Mouse (Mus musculus): Measurements from ENCODE around the gene Med11. TPM values are rescaled to one million over a fixed set of nuclear protein-coding genes. Genes with fewer than 3 reads are reported as not detected.
"Not testable (repeated sequence)": the region's sequence is repeated elsewhere in the genome, so short reads cannot be mapped to it uniquely, and the experiment has no call there.

Gene Med11
- polyA plus RNA-seq (2015; fragmentation: Nextera tagmentation; extraction: Ambion mirVana): 13.2 and 14.4 TPM in 2 replicates

DNA sequence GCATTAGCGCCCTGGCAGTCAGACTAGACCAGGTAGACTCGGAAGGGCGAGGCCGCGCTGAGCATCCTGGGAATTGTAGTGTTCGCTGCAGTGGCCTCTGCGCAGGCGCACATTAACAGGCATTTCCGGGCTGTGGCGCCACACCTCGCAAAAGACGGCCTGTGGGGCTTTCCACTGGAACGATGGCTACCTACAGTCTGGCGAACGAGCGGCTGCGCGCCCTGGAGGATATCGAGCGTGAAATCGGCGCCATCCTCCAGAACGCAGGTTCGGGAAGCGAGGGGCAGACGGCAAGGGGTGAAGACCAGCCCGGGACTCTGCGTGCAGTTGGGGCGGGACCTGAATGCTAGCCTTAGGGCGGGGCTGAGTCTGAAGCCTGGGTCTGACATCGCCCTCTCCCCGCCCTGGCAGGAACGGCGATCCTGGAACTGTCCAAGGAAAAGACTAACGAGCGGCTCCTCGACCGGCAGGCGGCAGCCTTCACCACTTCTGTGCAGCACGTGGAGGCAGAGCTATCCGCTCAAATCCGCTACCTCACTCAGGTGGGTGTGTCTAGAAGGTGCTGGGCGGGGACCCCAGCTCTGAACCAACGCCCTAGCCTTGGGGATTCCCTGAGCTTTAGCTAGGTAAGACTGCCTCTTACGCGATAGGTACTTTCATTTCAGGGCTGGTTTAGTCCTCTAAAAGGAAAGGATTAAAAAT, at the start of gene Med11:
Gene Med11, plus strand, starts transcription at position 123 of the 702 bp plus-strand sequence.
- H3K9ac ChIP-seq: peak within 1 kb of the TSS; percentile 83
- no peaks in the 10 kb centered on the region for H3K9me3 ChIP-seq (replicated peaks)
- H3K27me3 ChIP-seq: peaks cover 4% of the 10 kb centered on the region; the same call in 1 of the 2 replicates
- H3K4me1 ChIP-seq (replicated peaks): peaks cover 24% of the 10 kb centered on the region
- no peaks in the 10 kb centered on the region; the same call in 1 of the 2 replicates for H3K36me3 ChIP-seq (replicated peaks)
- peak within 1 kb of the TSS; percentile 84 for H3K4me2 ChIP-seq
- ATAC-seq (ENCODE audit: insufficient read depth): peak; percentile 95
- peak within 1 kb of the TSS; percentile 96 for H3K27ac ChIP-seq (replicated peaks)
- H3K4me3 ChIP-seq (replicated peaks): peak within 1 kb of the TSS; percentile 76
- WGBS (ENCODE audit: insufficient replicate concordance): under 1% methylated on average over 46 of the region's 46 CpGs

GRCm38 (mm10) chr11:70403598-70403997, 48.1 kb upstream of the Med11 start:
- ATAC-seq (ENCODE audit: insufficient read depth): no peak
- no peak overlapping the region; the same call in 1 of the 2 replicates for H3K27ac ChIP-seq (replicated peaks)

GRCm38 (mm10) chr11:70409594-70410296, 42.0 kb upstream of the Med11 start, which contains the start of gene Pelp1:
Gene Pelp1 (minus strand): TSS chr11:70410031.
- H3K27me3 ChIP-seq: no peaks in the 10 kb centered on the region
- H3K9ac ChIP-seq: peak within 1 kb of the TSS; percentile 76
- peak within 1 kb of the TSS; percentile 85 for H3K4me2 ChIP-seq
- under 1% methylated on average over 59 of the region's 59 CpGs for WGBS (ENCODE audit: insufficient replicate concordance)
- H3K27ac ChIP-seq (replicated peaks): peak within 1 kb of the TSS; percentile 74
- peaks cover 19% of the 10 kb centered on the region for H3K36me3 ChIP-seq (replicated peaks)
- H3K4me3 ChIP-seq (replicated peaks): peak within 1 kb of the TSS; percentile 81
- H3K4me1 ChIP-seq (replicated peaks): peaks cover 36% of the 10 kb centered on the region
- no peaks in the 10 kb centered on the region for H3K9me3 ChIP-seq (replicated peaks)
- ATAC-seq (ENCODE audit: insufficient read depth): peak; percentile 88

More at GRCm38 (mm10) chr11:70403598-70403997, 48.1 kb upstream of the Med11 start:
- WGBS (ENCODE audit: insufficient replicate concordance): 66% methylated on average over 2 of the region's 2 CpGs
- Histone ChIP-seq H3K36me3 (replicated peaks) (peaks cover 74% of the 10 kb centered on the region), H3K27me3 (no peaks in the 10 kb centered on the region), H3K4me3 (replicated peaks) (no peak overlapping the region), H3K9ac (no peak overlapping the region), H3K9me3 (replicated peaks) (no peaks in the 10 kb centered on the region), H3K4me2 (no peak overlapping the region), H3K4me1 (replicated peaks) (peaks cover 29% of the 10 kb centered on the region)

GRCm38 (mm10) chr11:70410297-70410643, 41.4 kb upstream of the Med11 start:
- H3K9me3 ChIP-seq (replicated peaks): no peaks in the 10 kb centered on the region
- peak; percentile 23; the same call in 1 of the 2 replicates for ATAC-seq (ENCODE audit: insufficient read depth)
- peaks cover 15% of the 10 kb centered on the region for H3K36me3 ChIP-seq (replicated peaks)
- H3K4me2 ChIP-seq: peak overlapping the region; percentile 85
- H3K27ac ChIP-seq (replicated peaks): peak overlapping the region; percentile 74
- H3K4me3 ChIP-seq (replicated peaks): peak overlapping the region; percentile 81
- WGBS (ENCODE audit: insufficient replicate concordance): 36% methylated on average over 6 of the region's 6 CpGs
- H3K27me3 ChIP-seq: no peaks in the 10 kb centered on the region
- H3K9ac ChIP-seq: peak overlapping the region; percentile 76; the same call in 1 of the 2 replicates
- H3K4me1 ChIP-seq (replicated peaks): peaks cover 36% of the 10 kb centered on the region

- no peak overlapping the region for H3K4me3 ChIP-seq (replicated peaks)
- H3K27me3 ChIP-seq: no peaks in the 10 kb centered on the region
- H3K27ac ChIP-seq (replicated peaks): no peak overlapping the region
- 69% methylated on average over 5 of the region's 5 CpGs for WGBS (ENCODE audit: insufficient replicate concordance)
- H3K36me3 ChIP-seq (replicated peaks): no peaks in the 10 kb centered on the region
- H3K9me3 ChIP-seq (replicated peaks): no peaks in the 10 kb centered on the region
- no peak overlapping the region for H3K4me2 ChIP-seq
- ATAC-seq (ENCODE audit: insufficient read depth): no peak
- H3K9ac ChIP-seq: no peak overlapping the region
- peaks cover 29% of the 10 kb centered on the region for H3K4me1 ChIP-seq (replicated peaks)
Measured at GRCm38 (mm10) chr11:70412591-70412990, 39.1 kb upstream of the Med11 start.

GRCm38 (mm10) chr11:70413961-70414360, 37.8 kb upstream of the Med11 start:
- no peak overlapping the region for H3K4me2 ChIP-seq
- H3K36me3 ChIP-seq (replicated peaks): no peaks in the 10 kb centered on the region
- H3K27me3 ChIP-seq: no peaks in the 10 kb centered on the region
- H3K27ac ChIP-seq (replicated peaks): no peak overlapping the region
- peaks cover 15% of the 10 kb centered on the region for H3K4me1 ChIP-seq (replicated peaks)
- no peak overlapping the region for H3K9ac ChIP-seq
- no peak overlapping the region for H3K4me3 ChIP-seq (replicated peaks)
- no peak for ATAC-seq (ENCODE audit: insufficient read depth)
- no peaks in the 10 kb centered on the region for H3K9me3 ChIP-seq (replicated peaks)
- WGBS (ENCODE audit: insufficient replicate concordance): 0% methylated on average over 3 of the region's 3 CpGs

DNA sequence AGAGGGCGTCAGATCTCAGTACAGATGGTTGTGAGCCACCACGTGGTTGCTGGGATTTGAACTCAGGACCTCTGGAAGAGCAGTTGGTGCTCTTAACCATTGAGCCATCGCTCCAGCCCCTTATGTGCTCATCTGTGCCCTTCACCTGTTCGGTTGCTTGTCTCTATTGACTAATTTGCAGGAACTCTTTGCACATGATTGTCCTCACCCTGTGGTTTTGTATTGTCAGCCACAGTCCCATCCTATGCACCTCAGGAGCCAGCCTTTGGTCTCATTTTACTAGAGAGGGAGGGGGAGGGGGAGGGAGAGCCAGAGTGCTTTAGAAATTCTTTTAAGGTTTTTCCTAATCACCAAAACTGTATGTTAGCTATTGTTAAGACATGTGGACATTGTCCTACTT, 33.5 kb upstream of the Med11 start:
- no peaks in the 10 kb centered on the region for H3K9me3 ChIP-seq (replicated peaks)
- H3K36me3 ChIP-seq (replicated peaks): no peaks in the 10 kb centered on the region
- no peak overlapping the region for H3K4me2 ChIP-seq
- 51% methylated on average over 4 of the region's 4 CpGs for WGBS (ENCODE audit: insufficient replicate concordance)
- no peak overlapping the region for H3K4me3 ChIP-seq (replicated peaks)
- no peaks in the 10 kb centered on the region for H3K27me3 ChIP-seq
- no peak overlapping the region for H3K9ac ChIP-seq
- no peak overlapping the region for H3K27ac ChIP-seq (replicated peaks)
- H3K4me1 ChIP-seq (replicated peaks): no peaks in the 10 kb centered on the region
- no peak for ATAC-seq (ENCODE audit: insufficient read depth)

- no peaks in the 10 kb centered on the region for H3K4me1 ChIP-seq (replicated peaks)
- no peak overlapping the region for H3K27ac ChIP-seq (replicated peaks)
- no peak overlapping the region for H3K9ac ChIP-seq
- no peak for ATAC-seq (ENCODE audit: insufficient read depth)
- WGBS (ENCODE audit: insufficient replicate concordance): 49% methylated on average over 5 of the region's 5 CpGs
- no peak overlapping the region for H3K4me3 ChIP-seq (replicated peaks)
- no peaks in the 10 kb centered on the region for H3K9me3 ChIP-seq (replicated peaks)
- no peaks in the 10 kb centered on the region for H3K36me3 ChIP-seq (replicated peaks)
- no peak overlapping the region for H3K4me2 ChIP-seq
- H3K27me3 ChIP-seq: no peaks in the 10 kb centered on the region
Measured at GRCm38 (mm10) chr11:70419486-70419885, 32.2 kb upstream of the Med11 start.

- H3K9me3 ChIP-seq (replicated peaks); H3K27ac ChIP-seq (replicated peaks); H3K4me1 ChIP-seq (replicated peaks); H3K27me3 ChIP-seq; H3K9ac ChIP-seq; H3K4me3 ChIP-seq (replicated peaks); H3K4me2 ChIP-seq; H3K36me3 ChIP-seq (replicated peaks); ATAC-seq (ENCODE audit: insufficient read depth): not testable (repeated sequence)
- 57% methylated on average over 6 of the region's 6 CpGs for WGBS (ENCODE audit: insufficient replicate concordance)
Measured at GRCm38 (mm10) chr11:70426598-70426997, 25.1 kb upstream of the Med11 start.

DNA sequence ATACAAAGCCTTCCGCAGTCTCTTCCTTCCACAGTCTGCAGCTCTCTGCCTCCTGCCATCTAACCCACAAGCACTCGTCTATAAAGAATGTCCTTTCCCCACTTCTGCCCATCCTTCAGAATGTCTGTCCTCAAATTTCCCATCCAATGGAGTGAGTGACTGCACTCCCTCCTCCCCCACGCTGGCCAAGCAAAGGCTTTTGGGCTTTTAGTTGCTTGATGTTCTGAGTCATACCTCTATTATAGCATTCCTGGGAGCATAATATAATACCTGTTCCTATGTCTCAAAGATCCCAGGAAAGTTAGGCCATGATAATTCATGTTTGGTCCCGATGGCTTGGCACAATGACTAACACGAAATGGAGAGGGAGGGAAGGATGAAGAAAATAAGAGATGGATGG, 20.1 kb upstream of the Med11 start:
- peak overlapping the region; percentile 78 for H3K4me3 ChIP-seq (replicated peaks)
- H3K9ac ChIP-seq: peak overlapping the region; percentile 28; the same call in 1 of the 2 replicates
- H3K4me1 ChIP-seq (replicated peaks): peaks cover 53% of the 10 kb centered on the region
- peak overlapping the region; percentile 98 for H3K4me2 ChIP-seq
- no peak overlapping the region for H3K27ac ChIP-seq (replicated peaks)
- H3K9me3 ChIP-seq (replicated peaks): no peaks in the 10 kb centered on the region
- H3K36me3 ChIP-seq (replicated peaks): peaks cover 10% of the 10 kb centered on the region
- 38% methylated on average over 5 of the region's 5 CpGs for WGBS (ENCODE audit: insufficient replicate concordance)
- H3K27me3 ChIP-seq: no peaks in the 10 kb centered on the region
- ATAC-seq (ENCODE audit: insufficient read depth): no peak

All from liver, embryonic 15.5 days (tissue).